Mouse (Mus musculus) erythroid progenitor cell, adult 5-6 weeks (primary cell): ENCODE measurements around the gene Ten1. TPM values are rescaled to one million over a fixed set of nuclear protein-coding genes. Genes with fewer than 3 reads are reported as not detected.

Experiments used
- ATAC-seq: replicated peaks from 2 replicates; pipeline ENCODE4 v1.8.0; 2016; ENCODE audit warnings: moderate number of reproducible peaks, mild to moderate bottlenecking, moderate TSS enrichment, inconsistent platforms; ENCODE audit not compliant: poor library complexity, low FRiP score, severe bottlenecking
- total RNA-seq, 2 experiments: library from RNA; stranded (forward) in 1 of 2; stranded (reverse) in 1 of 2; fragments of 150-400 nt in 1 of 2; fragments of 186-747, 209-891 nt in 1 of 2; gene quantifications; 2 replicates each; pipeline versions ENCODE4 v1.2.3 to v1.2.4; 2015 to 2017; ENCODE audit warnings: low replicate concordance in 2 of 2

Ten1 gene
- total RNA-seq, 2 experiments from 2014 or later: 3.0 to 19.3 TPM

GRCm38 (mm10) chr11:116226414-116226813, 27.8 kb downstream of the Ten1 start:
- peak; percentile 63 for ATAC-seq

GRCm38 (mm10) chr11:116228699-116229098, 30.0 kb downstream of the Ten1 start:
- no peak for ATAC-seq

- ATAC-seq: no peak
These were observed 33.8 kb downstream of the Ten1 start for GRCm38 (mm10) chr11:116232427-116232826.

- no peak for ATAC-seq
These were observed 36.2 kb downstream of the Ten1 start for GRCm38 (mm10) chr11:116234901-116235300.

- ATAC-seq: peak; percentile 70
These were observed 39.2 kb downstream of the Ten1 start, which contains the start of gene Evpl for GRCm38 (mm10) chr11:116237742-116238395. Evpl (minus strand) TSS chr11:116238077.

GRCm38 (mm10) chr11:116239797-116240196, 41.1 kb downstream of the Ten1 start:
- no peak for ATAC-seq

- ATAC-seq: no peak
These were observed 43.1 kb downstream of the Ten1 start for GRCm38 (mm10) chr11:116241744-116242235.

GRCm38 (mm10) chr11:116244580-116244979, 45.9 kb downstream of the Ten1 start:
- no peak for ATAC-seq

- no peak for ATAC-seq
These were observed 47.0 kb downstream of the Ten1 start for GRCm38 (mm10) chr11:116245616-116246015.

GRCm38 (mm10) chr11:116247502-116248222, 49.0 kb downstream of the Ten1 start:
- no peak for ATAC-seq

- ATAC-seq: no peak
These were observed 52.2 kb downstream of the Ten1 start for GRCm38 (mm10) chr11:116250898-116251297.

GRCm38 (mm10) chr11:116253076-116253600, 54.5 kb downstream of the Ten1 start:
- ATAC-seq: no peak

- no peak for ATAC-seq
These were observed 56.0 kb downstream of the Ten1 start for GRCm38 (mm10) chr11:116254627-116255026.

- ATAC-seq: no peak
These were observed 56.7 kb downstream of the Ten1 start for GRCm38 (mm10) chr11:116255090-116255981.

GRCm38 (mm10) chr11:116255982-116256675, 57.5 kb downstream of the Ten1 start:
- ATAC-seq: no peak

- 0 out of 2 replicates have a peak, but pooled peaks have one; percentile 26 for ATAC-seq
These were observed 60.8 kb downstream of the Ten1 start for GRCm38 (mm10) chr11:116259461-116259860.

GRCm38 (mm10) chr11:116260259-116260658, 61.6 kb downstream of the Ten1 start:
- no peak for ATAC-seq
